Mouse (Mus musculus): ENCODE results near the gene Pms2. TPM values are rescaled to one million over a fixed set of nuclear protein-coding genes. Genes with fewer than 3 reads are reported as not detected.

Gene Pms2
- polyA plus RNA-seq, 1 experiment from 2014 or later = 21.1 TPM

- Histone ChIP-seq H3K9me3 (no peaks in the 10 kb centered on the region), H3K4me1 (replicated peaks) (0 out of 2 replicates have a peak, but pooled peaks cover 2% of the 10 kb centered on the region), H3K9ac (no peak overlapping the region), H3K4me2 (replicated peaks) (no peak overlapping the region), H3K27me3 (replicated peaks) (no peaks in the 10 kb centered on the region), H3K36me3 (no peaks in the 10 kb centered on the region), H3K27ac (no peak overlapping the region), H3K4me3 (replicated peaks) (no peak overlapping the region)
- no peak for ATAC-seq
- WGBS = 85% methylated on average over 9 of the region's 9 CpGs
Measured at GRCm38 (mm10) chr5:143936156-143936555, 26.4 kb downstream of the Pms2 start.

GRCm38 (mm10) chr5:143941588-143941987 is 31.8 kb downstream of the Pms2 start:
- Histone ChIP-seq H3K4me3 (replicated peaks) (no peak overlapping the region), H3K9ac (no peak overlapping the region), H3K4me1 (replicated peaks) (no peaks in the 10 kb centered on the region), H3K9me3 (no peaks in the 10 kb centered on the region), H3K27ac (no peak overlapping the region), H3K36me3 (no peaks in the 10 kb centered on the region), H3K27me3 (replicated peaks) (no peaks in the 10 kb centered on the region), H3K4me2 (replicated peaks) (no peak overlapping the region; the same call in 1 of the 2 replicates)
- ATAC-seq = peak; percentile 67; the same call in 1 of the 2 replicates
- 18% methylated on average over 10 of the region's 10 CpGs for WGBS

GRCm38 (mm10) chr5:143943231-143944125 is 33.7 kb downstream of the Pms2 start:
- H3K27ac ChIP-seq = no peak overlapping the region
- H3K4me3 ChIP-seq (replicated peaks) = no peak overlapping the region
- no peak overlapping the region for H3K9ac ChIP-seq
- H3K4me2 ChIP-seq (replicated peaks) = no peak overlapping the region
- no peaks in the 10 kb centered on the region for H3K9me3 ChIP-seq
- WGBS = 85% methylated on average over 14 of the region's 14 CpGs
- H3K4me1 ChIP-seq (replicated peaks) = no peaks in the 10 kb centered on the region
- no peaks in the 10 kb centered on the region for H3K27me3 ChIP-seq (replicated peaks)
- no peak for ATAC-seq
- H3K36me3 ChIP-seq = no peaks in the 10 kb centered on the region

GRCm38 (mm10) chr5:143948361-143948760 is 38.6 kb downstream of the Pms2 start:
- Histone ChIP-seq H3K27me3 (replicated peaks) (no peaks in the 10 kb centered on the region), H3K4me3 (replicated peaks) (no peak overlapping the region), H3K36me3 (no peaks in the 10 kb centered on the region), H3K4me1 (replicated peaks) (no peaks in the 10 kb centered on the region), H3K9ac (no peak overlapping the region), H3K9me3 (no peaks in the 10 kb centered on the region), H3K4me2 (replicated peaks) (no peak overlapping the region), H3K27ac (no peak overlapping the region)
- ATAC-seq = no peak
- 88% methylated on average over 12 of the region's 12 CpGs for WGBS

- H3K9ac ChIP-seq = no peak overlapping the region
- no peak overlapping the region for H3K27ac ChIP-seq
- no peaks in the 10 kb centered on the region for H3K36me3 ChIP-seq
- no peak overlapping the region for H3K4me3 ChIP-seq (replicated peaks)
- H3K4me1 ChIP-seq (replicated peaks) = no peaks in the 10 kb centered on the region
- ATAC-seq = no peak
- H3K4me2 ChIP-seq (replicated peaks) = no peak overlapping the region
- H3K27me3 ChIP-seq (replicated peaks) = no peaks in the 10 kb centered on the region
- H3K9me3 ChIP-seq = no peaks in the 10 kb centered on the region
- WGBS = 49% methylated on average over 5 of the region's 5 CpGs
Measured at GRCm38 (mm10) chr5:143950016-143950415, 40.3 kb downstream of the Pms2 start.

GRCm38 (mm10) chr5:143957101-143957500 is 47.3 kb downstream of the Pms2 start:
- WGBS = 94% methylated on average over 6 of the region's 6 CpGs
- no peaks in the 10 kb centered on the region for H3K36me3 ChIP-seq

GRCm38 (mm10) chr5:143959551-143959950 is 49.8 kb downstream of the Pms2 start:
- H3K36me3 ChIP-seq = no peaks in the 10 kb centered on the region
- H3K4me3 ChIP-seq (replicated peaks) = no peak overlapping the region
- no peak overlapping the region for H3K27ac ChIP-seq
- no peaks in the 10 kb centered on the region; the same call in 1 of the 2 replicates for H3K9me3 ChIP-seq
- H3K4me2 ChIP-seq (replicated peaks) = no peak overlapping the region
- H3K4me1 ChIP-seq (replicated peaks) = no peaks in the 10 kb centered on the region
- 94% methylated on average over 11 of the region's 11 CpGs for WGBS
- no peaks in the 10 kb centered on the region for H3K27me3 ChIP-seq (replicated peaks)
- no peak overlapping the region for H3K9ac ChIP-seq
- ATAC-seq = no peak

More at GRCm38 (mm10) chr5:143957101-143957500, 47.3 kb downstream of the Pms2 start:
- Histone ChIP-seq H3K4me3 (replicated peaks) (no peak overlapping the region), H3K27ac (no peak overlapping the region), H3K9me3 (no peaks in the 10 kb centered on the region; the same call in 1 of the 2 replicates), H3K4me1 (replicated peaks) (no peaks in the 10 kb centered on the region), H3K9ac (no peak overlapping the region), H3K4me2 (replicated peaks) (no peak overlapping the region), H3K27me3 (replicated peaks) (no peaks in the 10 kb centered on the region)
- ATAC-seq = no peak

GRCm38 (mm10) chr5:143961176-143961575 is 51.4 kb downstream of the Pms2 start:
- no peaks in the 10 kb centered on the region for H3K27me3 ChIP-seq (replicated peaks)
- no peaks in the 10 kb centered on the region for H3K36me3 ChIP-seq
- no peak for ATAC-seq
- H3K4me3 ChIP-seq (replicated peaks) = no peak overlapping the region
- H3K4me1 ChIP-seq (replicated peaks) = no peaks in the 10 kb centered on the region
- no peak overlapping the region for H3K27ac ChIP-seq
- WGBS = 87% methylated on average over 8 of the region's 8 CpGs
- no peak overlapping the region for H3K9ac ChIP-seq
- H3K9me3 ChIP-seq = no peaks in the 10 kb centered on the region
- no peak overlapping the region for H3K4me2 ChIP-seq (replicated peaks)

- no peak overlapping the region for H3K27ac ChIP-seq
- no peaks in the 10 kb centered on the region for H3K9me3 ChIP-seq
- no peaks in the 10 kb centered on the region for H3K27me3 ChIP-seq (replicated peaks)
- no peak for ATAC-seq
- H3K4me1 ChIP-seq (replicated peaks) = no peaks in the 10 kb centered on the region
- 81% methylated on average over 12 of the region's 12 CpGs for WGBS
- H3K4me2 ChIP-seq (replicated peaks) = no peak overlapping the region
- no peak overlapping the region for H3K9ac ChIP-seq
- no peak overlapping the region for H3K4me3 ChIP-seq (replicated peaks)
- no peaks in the 10 kb centered on the region for H3K36me3 ChIP-seq
Measured at GRCm38 (mm10) chr5:143965586-143966345, 56.0 kb downstream of the Pms2 start.

- no peaks in the 10 kb centered on the region for H3K27me3 ChIP-seq (replicated peaks)
- WGBS = 85% methylated on average over 12 of the region's 12 CpGs
- H3K4me3 ChIP-seq (replicated peaks) = no peak overlapping the region
- H3K9me3 ChIP-seq = no peaks in the 10 kb centered on the region
- no peak for ATAC-seq
- H3K27ac ChIP-seq = no peak overlapping the region
- H3K4me2 ChIP-seq (replicated peaks) = no peak overlapping the region
- H3K36me3 ChIP-seq = no peaks in the 10 kb centered on the region
- no peak overlapping the region for H3K9ac ChIP-seq
- H3K4me1 ChIP-seq (replicated peaks) = no peaks in the 10 kb centered on the region
Measured at GRCm38 (mm10) chr5:143966671-143967070, 56.9 kb downstream of the Pms2 start.

GRCm38 (mm10) chr5:143972628-143973027 is 62.9 kb downstream of the Pms2 start:
- no peaks in the 10 kb centered on the region for H3K9me3 ChIP-seq
- 38% methylated on average over 3 of the region's 3 CpGs for WGBS
- H3K4me1 ChIP-seq (replicated peaks) = no peaks in the 10 kb centered on the region
- H3K9ac ChIP-seq = no peak overlapping the region
- no peak overlapping the region for H3K4me2 ChIP-seq (replicated peaks)
- H3K4me3 ChIP-seq (replicated peaks) = no peak overlapping the region
- no peaks in the 10 kb centered on the region for H3K27me3 ChIP-seq (replicated peaks)
- no peak overlapping the region for H3K27ac ChIP-seq
- no peak for ATAC-seq
- no peaks in the 10 kb centered on the region for H3K36me3 ChIP-seq

- no peaks in the 10 kb centered on the region for H3K4me1 ChIP-seq (replicated peaks)
- 52% methylated on average over 4 of the region's 4 CpGs for WGBS
- no peak overlapping the region for H3K27ac ChIP-seq
- H3K9ac ChIP-seq = no peak overlapping the region
- H3K4me2 ChIP-seq (replicated peaks) = no peak overlapping the region
- H3K4me3 ChIP-seq (replicated peaks) = no peak overlapping the region
- ATAC-seq = peak; percentile 76
- no peaks in the 10 kb centered on the region for H3K9me3 ChIP-seq
- H3K36me3 ChIP-seq = no peaks in the 10 kb centered on the region
- H3K27me3 ChIP-seq (replicated peaks) = no peaks in the 10 kb centered on the region
Measured at GRCm38 (mm10) chr5:143974931-143975630, 65.3 kb downstream of the Pms2 start.

Data from intestine, embryonic 15.5 days (tissue).